Mouse (Mus musculus): ENCODE measurements around the gene Hist1h2ap.
"Not testable (repeated sequence)": the region's sequence is repeated elsewhere in the genome, so short reads cannot be mapped to it uniquely, and the experiment has no call there.

Hist1h2ap gene

DNA sequence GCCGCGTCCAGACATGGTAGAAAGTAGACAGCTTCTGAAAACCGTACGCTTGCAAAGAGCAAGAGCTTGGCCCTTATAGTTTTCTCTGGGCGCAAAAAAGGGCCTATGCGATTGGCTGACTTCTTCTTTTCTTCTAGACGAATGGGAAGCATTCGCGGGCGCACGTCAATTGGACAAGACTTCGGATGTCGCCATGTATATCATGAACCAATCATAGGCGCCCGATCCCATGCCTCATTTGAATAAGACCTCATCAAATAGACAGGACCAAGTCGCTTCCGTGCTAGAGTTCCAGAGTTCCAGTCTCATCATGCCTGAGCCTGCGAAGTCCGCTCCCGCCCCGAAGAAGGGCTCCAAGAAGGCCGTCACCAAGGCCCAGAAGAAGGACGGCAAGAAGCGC is at the start of gene Hist1h2ap, which contains the start of gene Hist1h2br:
Gene Hist1h2ap (minus strand): TSS at position 47 of the 400 bp plus-strand sequence.
Gene Hist1h2br (plus strand): TSS at position 283 of the 400 bp plus-strand sequence.
- in situ Hi-C loops (cut with MboI, MseI) = loop anchor here (5.0 kb wide), 1 partner anchor 209 kb away; the partner anchor contains the start of genes Hist1h2ag, Hist1h2bj and Hist1h4i

DNA sequence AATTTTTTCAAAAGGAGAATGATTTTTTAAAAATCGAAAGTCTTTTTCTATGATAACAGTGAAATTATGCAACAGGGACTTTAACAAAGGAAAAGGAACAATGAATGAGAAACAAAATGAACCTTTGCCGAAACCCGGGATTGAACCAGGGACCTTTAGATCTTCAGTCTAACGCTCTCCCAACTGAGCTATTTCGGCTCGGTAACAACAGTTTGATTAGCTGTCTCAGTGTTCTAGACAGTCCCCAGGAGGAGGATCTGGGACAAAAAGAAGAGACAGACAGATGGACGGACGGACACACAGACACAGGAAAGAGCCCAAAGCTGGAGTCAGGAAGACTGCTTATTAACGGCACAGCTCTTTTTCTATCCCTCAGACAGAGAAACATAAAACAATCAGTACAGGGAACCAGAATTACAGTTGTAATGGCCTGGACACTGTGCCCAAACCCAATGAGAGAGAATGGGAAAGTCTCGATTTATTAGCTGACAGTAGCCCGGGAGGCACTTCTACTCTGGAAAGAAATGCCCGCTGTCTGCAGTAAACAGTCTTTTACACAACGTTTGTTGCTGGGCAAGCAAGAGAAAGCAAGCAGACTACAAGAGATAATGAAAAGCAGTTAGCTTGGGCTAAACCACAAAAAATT is 49.6 kb upstream of the Hist1h2ap start:
- in situ Hi-C loops (cut with MboI, MseI) = no loop called here

DNA sequence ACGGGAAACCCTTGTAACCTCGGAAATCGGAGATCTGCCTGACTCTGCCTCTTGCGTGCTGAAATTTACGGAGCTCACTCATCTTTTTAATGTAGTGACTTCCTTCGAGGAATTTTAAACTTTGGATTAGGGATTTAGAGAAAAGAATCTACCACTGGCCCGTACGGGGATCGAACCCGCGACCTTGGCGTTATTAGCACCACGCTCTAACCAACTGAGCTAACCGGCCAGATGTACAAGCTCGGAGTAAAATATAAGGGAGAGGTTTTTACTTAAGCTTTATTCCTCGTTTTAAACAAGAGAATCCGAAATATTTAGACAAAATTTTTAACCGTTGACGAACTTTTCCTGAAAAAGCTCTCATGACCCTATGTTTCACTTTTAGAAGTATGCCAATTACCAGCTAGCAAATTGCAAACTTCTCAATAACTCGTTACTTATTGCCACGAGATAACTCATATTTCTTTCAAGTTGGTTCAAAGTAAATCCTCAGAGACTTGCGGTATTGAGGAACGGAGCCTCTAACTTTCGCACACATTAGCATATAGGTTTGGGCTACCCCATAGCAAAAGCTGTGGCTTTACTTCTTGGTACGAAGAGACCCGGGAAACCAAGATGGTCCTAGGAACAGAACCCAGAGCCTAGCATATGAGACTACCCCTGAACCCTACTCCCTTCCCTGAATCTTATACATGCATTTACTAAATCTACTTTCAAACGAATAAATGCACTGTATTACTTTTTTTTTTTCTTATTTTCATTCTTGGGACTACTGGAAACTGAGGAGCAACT is 48.8 kb upstream of the Hist1h2ap start:
- in situ Hi-C loops (cut with MboI, MseI) = no loop called here

DNA sequence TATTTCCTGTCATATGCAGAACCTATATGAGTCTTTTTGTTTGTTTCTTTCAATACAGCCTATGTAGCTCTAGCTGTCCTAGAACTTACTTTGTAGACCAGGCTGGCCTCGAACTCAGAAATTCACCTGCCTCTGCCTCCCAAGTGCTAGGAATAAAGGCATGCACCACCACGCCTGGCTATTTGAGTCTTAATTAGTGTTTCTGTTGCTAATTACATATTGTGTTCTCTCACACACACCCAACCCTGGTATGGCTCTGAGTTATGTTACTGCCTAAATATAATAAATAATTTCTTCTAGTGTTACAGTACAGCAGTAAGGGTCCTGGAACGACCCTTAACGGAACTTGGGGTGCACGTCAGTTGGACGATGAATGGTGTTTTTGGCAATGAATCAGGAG is 47.4 kb upstream of the Hist1h2ap start:
- in situ Hi-C loops (cut with MboI, MseI) = no loop called here

DNA sequence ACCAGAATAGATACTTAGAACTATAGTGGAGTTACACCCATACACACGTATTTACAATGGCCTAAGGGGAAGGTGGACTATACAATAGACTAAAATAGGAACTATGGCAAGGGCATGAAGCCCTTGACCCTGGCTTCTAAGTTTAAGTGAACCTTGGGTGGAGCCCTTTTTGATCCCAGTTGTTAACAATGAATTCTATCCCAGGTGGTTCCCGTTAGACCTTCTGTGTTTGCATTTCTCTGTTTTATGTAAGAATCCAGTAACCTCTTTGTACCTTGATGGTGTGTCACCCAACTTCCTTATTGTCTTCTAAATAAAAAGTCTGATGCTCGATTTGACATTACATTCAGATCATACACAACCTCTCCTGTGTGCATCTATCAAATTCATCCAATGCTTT is 32.2 kb upstream of the Hist1h2ap start:
- in situ Hi-C loops (cut with MboI, MseI) = not testable (repeated sequence)

DNA sequence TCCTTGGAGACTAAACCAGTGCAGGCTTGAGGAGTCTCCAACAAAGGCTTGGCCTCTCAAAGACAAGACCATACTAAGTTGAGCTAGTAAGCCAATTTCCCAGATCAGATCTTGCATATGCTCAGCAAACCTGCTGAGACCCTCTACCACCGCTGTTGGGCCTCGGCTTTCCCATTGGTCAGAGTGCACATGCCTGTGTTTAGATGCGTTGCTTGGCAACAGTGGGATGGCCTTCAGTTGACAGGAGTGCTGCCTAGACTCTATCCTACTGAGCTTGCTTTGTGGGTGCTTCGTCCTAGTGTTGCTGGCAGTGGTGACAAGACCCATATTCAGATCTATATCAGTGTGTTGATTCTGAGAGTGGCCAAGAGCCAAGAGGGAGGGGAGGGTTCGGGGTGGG is 28.3 kb upstream of the Hist1h2ap start:
- in situ Hi-C loops (cut with MboI, MseI) = no loop called here

DNA sequence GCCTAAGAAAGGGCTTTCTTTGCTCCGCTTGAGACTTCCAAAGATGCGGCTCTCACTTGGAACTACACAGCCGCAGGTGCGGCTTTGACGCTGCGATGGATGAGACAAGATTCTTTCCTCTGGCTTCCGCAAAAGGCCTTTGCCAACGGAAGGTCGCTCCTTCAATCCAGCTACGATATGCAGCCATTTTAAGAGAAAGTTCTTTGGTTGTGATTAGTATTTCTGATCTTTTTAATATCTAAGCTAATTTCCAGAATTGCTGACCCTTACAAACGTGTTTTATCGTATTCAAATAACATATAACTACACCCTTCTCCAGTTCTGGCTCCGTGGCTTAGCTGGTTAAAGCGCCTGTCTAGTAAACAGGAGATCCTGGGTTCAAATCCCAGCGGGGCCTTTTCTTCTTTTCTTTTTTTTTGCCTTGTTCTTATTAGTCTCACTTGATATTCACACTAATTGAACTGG is 22.4 kb upstream of the Hist1h2ap start:
- in situ Hi-C loops (cut with MboI, MseI) = loop anchor here (5.0 to 10.0 kb wide), 4 partner anchors 42 to 1559 kb away; partner anchors contain the start of gene Zfp184

DNA sequence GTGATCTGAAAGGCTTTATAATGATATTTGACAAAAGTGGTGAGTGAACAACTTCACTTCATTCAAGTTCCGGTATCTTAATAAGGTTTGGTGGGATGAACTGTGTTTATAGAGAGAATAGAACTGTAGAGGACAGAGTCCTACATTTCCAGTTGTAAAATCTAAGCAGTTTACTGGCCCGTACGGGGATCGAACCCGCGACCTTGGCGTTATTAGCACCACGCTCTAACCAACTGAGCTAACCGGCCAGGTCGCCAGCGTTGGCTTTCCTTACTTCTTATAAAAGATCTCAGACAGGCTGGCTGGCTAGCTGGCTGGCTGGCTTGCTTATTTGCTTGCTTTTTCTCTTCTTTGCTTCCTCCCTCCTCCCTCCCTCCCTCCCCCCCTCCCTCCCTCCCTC is 21.8 kb upstream of the Hist1h2ap start:
- in situ Hi-C loops (cut with MboI, MseI) = loop anchor here (5.0 to 10.0 kb wide), 4 partner anchors 42 to 1560 kb away; partner anchors contain the start of gene Zfp184

DNA sequence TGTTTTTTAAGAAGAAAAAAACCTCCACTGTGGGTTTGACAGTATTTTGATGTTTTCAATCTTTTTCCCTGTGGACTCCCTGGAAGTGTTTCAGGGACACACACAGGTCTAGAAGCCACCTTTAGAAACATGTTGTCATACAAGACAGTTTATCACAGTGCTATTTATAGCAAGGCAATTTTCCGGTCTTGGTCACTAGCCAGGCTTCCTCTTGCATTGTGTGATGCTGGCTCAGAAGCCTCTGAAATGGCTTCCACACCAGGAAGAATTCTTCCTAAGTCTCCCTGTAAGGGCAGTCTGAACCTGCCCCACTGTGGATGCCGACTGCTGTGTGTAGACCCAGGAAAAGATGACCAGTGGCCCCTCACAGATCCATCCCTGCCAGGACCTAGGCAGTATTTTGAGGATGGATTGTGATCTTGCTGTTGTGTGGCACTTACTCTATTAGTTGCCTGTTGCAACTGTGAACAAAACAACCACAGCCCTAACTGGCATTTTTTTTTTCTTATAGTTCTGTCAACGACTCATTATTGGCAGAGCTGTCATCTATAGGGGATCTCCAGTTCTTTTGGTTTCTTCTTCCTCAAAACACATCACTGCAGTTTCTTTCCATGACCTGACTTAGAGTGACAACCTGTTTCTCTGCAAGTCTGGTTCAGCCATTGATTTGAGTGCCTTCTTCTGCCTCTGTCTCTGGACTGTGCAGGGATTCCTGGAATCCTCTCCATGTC is 19.1 kb upstream of the Hist1h2ap start:
- in situ Hi-C loops (cut with MboI, MseI) = loop anchor here (10.0 kb wide), 2 partner anchors 92 to 1562 kb away; partner anchors contain the start of gene Zfp184

DNA sequence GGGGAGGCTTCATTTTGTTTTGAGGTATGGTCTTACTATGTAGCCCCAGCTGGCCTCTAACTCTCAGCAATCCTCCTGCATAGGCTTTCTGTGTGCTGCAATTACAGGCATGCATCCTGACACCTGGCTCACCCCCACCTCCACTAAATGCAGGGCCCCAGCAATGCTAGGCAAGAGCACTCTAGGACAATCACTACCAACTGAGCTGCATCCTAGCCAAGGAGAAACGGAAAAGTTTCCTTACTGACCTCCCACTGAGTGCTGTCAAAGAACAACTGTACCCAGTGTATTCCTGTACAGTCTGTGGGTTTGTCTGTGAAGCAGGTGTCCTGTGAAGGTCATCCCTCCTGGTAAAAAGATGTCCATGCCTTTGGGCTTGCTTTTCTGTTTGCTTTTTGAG is 17.4 kb upstream of the Hist1h2ap start:
- in situ Hi-C loops (cut with MboI, MseI) = loop anchor here (10.0 kb wide), 2 partner anchors 94 to 1564 kb away; partner anchors contain the start of gene Zfp184

DNA sequence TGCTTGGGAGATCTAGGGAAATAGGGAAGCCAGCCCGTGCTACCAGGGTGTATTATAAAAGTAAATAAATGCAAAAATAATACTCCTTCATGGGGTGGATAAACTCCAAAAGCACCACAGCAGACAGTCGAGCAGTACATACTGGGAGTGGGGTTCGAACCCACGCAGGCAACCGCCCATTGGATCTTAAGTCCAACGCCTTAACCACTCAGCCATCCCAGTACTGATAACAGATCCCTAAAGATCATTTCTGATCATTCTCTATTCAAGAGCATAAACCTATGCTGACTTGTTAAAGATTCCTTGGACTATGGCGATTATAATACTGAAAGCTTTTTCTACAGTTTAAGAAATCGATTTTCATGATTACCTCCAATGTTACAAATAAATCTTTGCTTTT is 14.6 kb upstream of the Hist1h2ap start:
- in situ Hi-C loops (cut with MboI, MseI) = loop anchor here (5.0 kb wide), 1 partner anchor 51 kb away; no protein-coding TSS in a partner anchor

DNA sequence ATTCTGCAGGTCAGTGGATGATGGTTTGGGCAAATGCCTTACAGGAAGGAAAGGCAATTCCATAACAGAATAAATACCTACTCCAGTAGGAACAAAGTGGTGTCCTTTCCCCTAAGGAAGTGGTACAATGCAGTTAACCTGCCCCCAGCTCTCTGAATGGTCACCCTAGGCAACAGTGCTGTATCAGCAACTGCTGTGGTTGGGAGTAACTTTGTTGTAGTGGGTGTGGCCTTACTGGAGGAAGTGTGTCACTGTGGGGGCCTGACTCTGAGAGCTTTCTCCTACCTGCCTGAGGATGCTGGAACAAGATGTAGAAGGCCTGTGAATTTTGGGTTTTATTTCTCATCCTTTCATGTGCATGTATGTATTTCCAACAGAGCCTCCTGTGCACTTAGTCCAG is 13.0 kb upstream of the Hist1h2ap start:
- in situ Hi-C loops (cut with MboI, MseI) = loop anchor here (5.0 kb wide), 1 partner anchor 49 kb away; no protein-coding TSS in a partner anchor

DNA sequence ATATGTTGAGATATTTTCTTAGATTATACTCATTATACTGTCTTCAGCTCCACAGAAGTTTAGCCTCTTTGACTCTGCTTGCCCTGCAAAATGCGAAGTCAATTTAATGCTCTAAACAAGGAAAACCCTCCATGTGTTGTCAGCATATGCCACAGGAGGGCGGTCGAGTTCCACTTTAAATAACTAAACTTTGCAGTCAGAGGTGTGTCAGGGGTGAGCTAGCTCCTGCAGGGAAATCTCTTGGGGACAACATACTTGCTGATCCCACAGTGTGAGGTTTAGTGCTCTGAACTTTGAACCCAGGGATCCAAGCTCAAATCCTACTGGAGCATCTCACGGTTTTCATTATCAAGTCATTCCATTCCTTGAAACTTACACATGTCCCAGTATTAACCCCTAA is 7.2 kb upstream of the Hist1h2ap start:
- in situ Hi-C loops (cut with MboI, MseI) = not testable (repeated sequence)

DNA sequence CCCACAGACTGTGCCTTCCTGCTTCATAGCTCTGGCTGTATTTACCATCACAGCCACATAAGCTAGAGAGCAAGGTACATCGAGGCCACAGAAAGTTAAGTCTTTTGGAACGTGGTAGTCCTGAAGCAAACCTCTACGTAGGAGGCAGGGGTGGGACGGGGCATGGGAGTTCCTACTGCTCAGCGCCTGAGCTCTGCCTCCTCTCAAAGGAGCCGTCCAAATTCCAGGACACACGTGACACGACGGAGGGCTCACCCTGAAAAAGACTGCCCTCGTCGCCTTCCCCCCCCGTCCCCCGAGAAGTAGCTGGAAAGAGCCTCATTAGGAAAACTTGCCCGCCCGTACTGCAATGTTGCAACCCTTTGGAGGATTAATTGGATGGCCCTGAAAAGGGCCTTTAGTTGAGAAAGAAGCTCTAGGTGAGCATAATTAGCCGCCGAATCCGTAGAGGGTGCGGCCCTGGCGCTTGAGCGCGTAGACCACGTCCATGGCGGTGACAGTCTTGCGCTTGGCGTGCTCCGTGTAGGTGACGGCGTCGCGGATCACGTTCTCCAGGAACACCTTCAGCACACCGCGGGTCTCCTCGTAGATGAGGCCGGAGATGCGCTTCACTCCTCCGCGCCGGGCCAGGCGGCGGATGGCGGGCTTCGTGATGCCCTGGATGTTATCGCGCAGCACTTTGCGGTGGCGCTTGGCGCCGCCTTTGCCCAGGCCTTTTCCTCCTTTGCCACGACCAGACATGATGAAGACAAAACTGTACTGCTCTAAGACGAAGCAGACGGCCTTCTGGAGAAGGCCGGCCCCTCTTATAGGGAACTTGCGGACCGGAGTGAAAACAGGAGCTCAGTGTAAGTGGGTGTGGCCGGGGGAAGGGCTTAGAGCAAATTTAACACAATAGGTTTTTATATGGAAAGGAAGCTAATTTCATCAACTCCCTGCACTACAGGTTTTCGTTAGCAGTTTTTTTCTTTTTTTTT is 1.6 kb downstream of the Hist1h2ap start, which contains the start of gene Hist1h4n:
Gene Hist1h4n (minus strand): TSS at position 779 of the 977 bp plus-strand sequence.
- in situ Hi-C loops (cut with MboI, MseI) = loop anchor here (5.0 kb wide), 1 partner anchor 211 kb away; the partner anchor contains the start of genes Hist1h2ag, Hist1h2bj and Hist1h4i

DNA sequence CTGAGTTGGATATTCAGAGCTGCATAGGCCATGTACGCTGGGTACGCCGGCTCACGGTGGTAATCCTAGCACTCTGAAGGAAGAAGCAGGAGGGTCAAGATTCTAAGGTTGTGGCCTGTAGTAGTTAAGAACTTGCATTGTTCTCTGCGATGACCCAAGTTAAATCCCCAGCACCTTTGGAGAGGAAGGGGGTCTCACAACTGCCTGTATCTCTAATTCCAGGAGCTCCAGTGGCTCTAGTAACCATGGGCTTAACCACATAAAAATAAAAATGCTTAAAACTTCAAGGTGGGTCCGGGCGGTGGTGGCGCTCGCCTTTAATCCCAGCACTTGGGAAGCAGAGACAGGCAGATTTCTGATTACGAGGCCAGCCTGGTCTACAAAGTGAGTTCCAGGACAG is 3.0 kb downstream of the Hist1h2ap start:
- in situ Hi-C loops (cut with MboI, MseI) = loop anchor here (5.0 kb wide), 1 partner anchor 212 kb away; the partner anchor contains the start of genes Hist1h2ag, Hist1h2bj and Hist1h4i

DNA sequence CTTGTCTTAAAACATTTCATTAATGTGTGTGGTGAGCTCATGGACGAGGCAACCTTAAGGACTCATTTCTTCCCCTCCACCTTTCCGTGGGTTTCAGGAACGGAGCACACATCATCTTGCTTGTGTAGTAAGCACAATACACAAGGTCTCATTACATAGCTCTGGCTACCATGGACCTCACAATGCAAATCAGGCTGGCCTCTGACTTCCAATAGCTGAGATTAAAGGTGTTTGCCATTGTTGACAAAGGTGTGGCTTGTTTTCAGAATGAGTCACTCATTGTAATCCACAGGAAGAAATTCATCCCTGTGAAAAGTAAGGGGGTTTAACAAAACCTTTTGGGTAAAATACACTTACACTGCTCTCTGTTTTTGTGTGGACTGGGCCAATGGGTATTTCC is 4.8 kb downstream of the Hist1h2ap start:
- in situ Hi-C loops (cut with MboI, MseI) = loop anchor here (10.0 kb wide), 1 partner anchor 906 kb away; no protein-coding TSS in a partner anchor

DNA sequence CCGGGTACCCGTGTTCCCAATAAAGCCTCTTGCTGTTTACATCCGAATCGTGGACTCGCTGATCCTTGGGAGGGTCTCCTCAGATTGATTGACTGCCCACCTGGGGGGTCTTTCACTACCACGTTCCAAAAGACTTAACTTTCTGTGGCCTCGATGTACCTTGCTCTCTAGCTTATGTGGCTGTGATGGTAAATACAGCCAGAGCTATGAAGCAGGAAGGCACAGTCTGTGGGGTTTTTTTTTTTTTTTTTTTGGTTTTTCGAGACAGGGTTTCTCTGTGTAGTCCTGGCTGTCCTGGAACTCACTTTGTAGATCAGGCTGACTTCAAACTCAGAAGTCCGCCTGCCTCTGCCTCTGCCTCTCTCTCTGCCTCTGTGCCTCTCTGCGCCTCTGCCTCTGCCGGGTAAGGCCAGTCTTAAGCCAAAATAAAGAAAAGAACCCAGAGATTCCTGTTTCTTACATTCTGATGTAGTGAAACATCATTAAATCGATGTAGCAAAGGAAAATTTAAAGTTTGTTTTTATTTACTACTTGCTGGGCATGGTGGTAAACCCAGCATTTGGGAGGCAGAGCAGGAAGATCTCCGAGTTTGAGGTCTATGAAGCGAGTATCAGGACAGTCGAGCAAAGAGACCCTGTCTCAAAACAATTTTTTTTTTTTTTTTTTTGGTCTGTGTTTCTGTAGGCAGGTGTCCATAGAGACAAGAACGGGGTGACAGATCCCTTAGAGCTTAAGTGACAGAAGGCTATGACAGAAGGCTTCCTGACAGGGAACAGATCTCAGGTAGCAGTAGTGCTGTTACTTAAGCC is 13.0 kb downstream of the Hist1h2ap start:
- in situ Hi-C loops (cut with MboI, MseI) = loop anchor here (10.0 kb wide), 1 partner anchor 915 kb away; no protein-coding TSS in a partner anchor

DNA sequence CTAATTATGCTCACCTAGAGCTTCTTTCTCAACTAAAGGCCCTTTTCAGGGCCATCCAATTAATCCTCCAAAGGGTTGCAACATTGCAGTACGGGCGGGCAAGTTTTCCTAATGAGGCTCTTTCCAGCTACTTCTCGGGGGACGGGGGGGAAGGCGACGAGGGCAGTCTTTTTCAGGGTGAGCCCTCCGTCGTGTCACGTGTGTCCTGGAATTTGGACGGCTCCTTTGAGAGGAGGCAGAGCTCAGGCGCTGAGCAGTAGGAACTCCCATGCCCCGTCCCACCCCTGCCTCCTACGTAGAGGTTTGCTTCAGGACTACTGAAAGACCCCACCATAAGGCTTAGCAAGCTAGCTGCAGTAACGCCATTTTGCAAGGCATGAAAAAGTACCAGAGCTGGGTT is 21.2 kb downstream of the Hist1h2ap start:
- in situ Hi-C loops (cut with MboI, MseI) = not testable (repeated sequence)

DNA sequence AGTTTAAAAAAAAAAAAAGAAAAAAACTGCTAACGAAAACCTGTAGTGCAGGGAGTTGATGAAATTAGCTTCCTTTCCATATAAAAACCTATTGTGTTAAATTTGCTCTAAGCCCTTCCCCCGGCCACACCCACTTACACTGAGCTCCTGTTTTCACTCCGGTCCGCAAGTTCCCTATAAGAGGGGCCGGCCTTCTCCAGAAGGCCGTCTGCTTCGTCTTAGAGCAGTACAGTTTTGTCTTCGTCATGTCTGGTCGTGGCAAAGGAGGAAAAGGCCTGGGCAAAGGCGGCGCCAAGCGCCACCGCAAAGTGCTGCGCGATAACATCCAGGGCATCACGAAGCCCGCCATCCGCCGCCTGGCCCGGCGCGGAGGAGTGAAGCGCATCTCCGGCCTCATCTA is 21.8 kb downstream of the Hist1h2ap start, which contains the start of gene Hist1h4m:
Gene Hist1h4m (plus strand): TSS at position 208 of the 400 bp plus-strand sequence.
- in situ Hi-C loops (cut with MboI, MseI) = not testable (repeated sequence)

All from T-helper 1 cell (primary cell).